Mouse (Mus musculus): ENCODE data around the gene Ypel3. TPM values are rescaled to one million over a fixed set of nuclear protein-coding genes. Genes with fewer than 3 reads are reported as not detected.
"Not testable (repeated sequence)": the region's sequence is repeated elsewhere in the genome, so short reads cannot be mapped to it uniquely, and the experiment has no call there.

Ypel3 gene
- polyA plus RNA-seq (2015; fragmentation: Nextera tagmentation; extraction: Ambion mirVana), result 201 and 224 TPM in 2 replicates

DNA sequence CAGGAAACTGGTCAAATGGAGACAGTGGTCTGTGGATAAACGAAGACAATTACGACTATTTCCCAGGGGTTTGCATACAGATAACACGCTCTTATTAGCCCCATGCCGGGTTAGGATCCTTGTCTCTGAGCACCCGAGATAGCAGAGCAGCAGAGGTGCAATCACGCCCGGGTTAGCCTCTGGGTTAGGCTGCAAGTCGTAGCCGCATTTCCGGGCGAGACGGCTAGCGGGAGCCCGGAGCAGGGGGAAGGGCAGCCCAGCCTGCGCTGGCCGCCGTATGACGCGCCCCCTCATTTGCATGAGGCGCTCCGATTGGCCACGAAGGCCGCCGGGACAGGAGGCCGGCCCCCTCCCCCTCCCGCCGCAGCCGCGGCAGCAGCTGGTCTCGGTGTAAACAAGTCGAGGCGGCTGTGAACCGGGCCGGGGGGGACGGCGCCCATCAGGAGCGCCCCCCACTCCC is at the start of gene Ypel3:
Ypel3 (plus strand) TSS at position 358 of the 460 bp plus-strand sequence.
- under 1% methylated on average over 34 of the region's 37 CpGs for WGBS
- Histone ChIP-seq H3K27me3 (replicated peaks) (no peaks in the 10 kb centered on the region), H3K4me3 (peak within 1 kb of the TSS; percentile 90), H3K9ac (peak within 1 kb of the TSS; percentile 95), H3K36me3 (replicated peaks) (no peaks in the 10 kb centered on the region), H3K4me1 (peaks cover 55% of the 10 kb centered on the region), H3K4me2 (peak within 1 kb of the TSS; percentile 91), H3K27ac (peak within 1 kb of the TSS; percentile 91), H3K9me3 (no peaks in the 10 kb centered on the region)
- ATAC-seq (replicated peaks), result peak; percentile 89

DNA sequence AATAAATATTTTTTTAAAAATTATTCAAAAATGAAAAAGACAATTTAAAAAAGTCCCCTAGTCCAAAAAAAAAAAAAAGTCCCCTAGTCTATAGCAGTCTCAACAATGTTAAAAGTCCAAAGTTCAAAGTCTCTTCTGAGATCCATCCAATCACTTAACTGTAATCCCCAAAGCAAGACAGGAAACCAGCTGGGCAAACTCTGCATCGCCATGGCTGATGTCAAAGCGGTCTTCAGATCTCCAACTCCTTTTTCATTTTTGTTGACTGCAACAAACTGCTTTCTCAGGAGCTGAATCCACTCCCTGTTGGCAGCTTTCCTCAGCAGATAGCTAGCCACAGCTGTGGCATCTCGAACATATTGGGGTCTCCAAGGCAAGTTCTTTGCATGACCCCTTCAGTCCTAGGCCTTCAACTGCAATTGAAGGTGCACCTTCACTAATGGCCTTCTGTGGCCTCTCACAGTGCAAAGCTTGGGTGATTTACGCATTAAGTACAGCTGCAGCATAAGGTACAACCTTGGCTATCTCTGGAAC is 46.4 kb upstream of the Ypel3 start:
- H3K4me1 ChIP-seq; H3K36me3 ChIP-seq (replicated peaks); H3K9me3 ChIP-seq; H3K4me3 ChIP-seq; ATAC-seq (replicated peaks); H3K27me3 ChIP-seq (replicated peaks); H3K4me2 ChIP-seq; H3K27ac ChIP-seq; H3K9ac ChIP-seq: not testable (repeated sequence)
- WGBS, result 82% methylated on average over 4 of the region's 4 CpGs

DNA sequence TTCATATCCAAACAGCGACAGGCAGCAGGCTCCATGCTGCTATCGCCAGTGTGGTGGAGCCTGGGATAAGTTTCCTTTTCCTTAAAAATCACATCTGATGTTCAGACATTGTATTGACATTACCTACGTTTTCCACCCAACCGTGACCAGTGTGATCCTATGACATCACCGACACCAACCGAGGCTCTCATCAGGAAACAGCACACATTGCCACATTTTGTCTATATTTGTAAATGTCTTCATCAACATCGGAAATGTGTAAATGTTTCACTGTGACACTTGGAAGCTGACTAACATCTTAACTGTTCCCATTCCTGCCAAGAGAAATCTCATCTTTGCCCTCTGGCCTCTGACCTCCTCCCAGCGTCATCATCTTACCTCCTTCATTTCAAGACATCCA is 40.6 kb upstream of the Ypel3 start:
- 81% methylated on average over 8 of the region's 8 CpGs for WGBS
- Histone ChIP-seq H3K36me3 (replicated peaks) (no peaks in the 10 kb centered on the region), H3K9me3 (no peaks in the 10 kb centered on the region), H3K4me1 (no peaks in the 10 kb centered on the region), H3K27me3 (replicated peaks) (no peaks in the 10 kb centered on the region), H3K4me2 (no peak overlapping the region), H3K9ac (no peak overlapping the region), H3K27ac (no peak overlapping the region), H3K4me3 (no peak overlapping the region)
- no peak for ATAC-seq (replicated peaks)

DNA sequence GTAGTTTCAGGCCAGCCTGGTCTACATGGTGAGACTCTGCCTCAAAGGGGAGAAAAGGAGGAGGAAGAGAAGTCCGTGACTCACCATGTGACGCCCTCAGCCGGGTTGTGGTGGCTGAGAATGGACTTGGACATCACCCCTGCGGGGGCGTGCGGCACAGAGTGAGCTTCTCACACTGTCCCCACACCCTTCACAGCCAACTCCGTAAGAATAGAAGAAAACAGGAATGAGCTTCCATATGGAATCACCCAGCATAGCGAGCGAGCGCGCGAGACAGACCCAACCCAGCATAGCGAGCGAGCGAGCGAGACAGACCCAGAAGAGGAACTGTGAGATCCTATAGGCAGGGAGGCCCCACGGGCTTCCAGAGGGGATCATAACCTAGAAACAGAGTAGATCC is 37.2 kb upstream of the Ypel3 start:
- WGBS, result 81% methylated on average over 17 of the region's 17 CpGs
- no peak for ATAC-seq (replicated peaks)
- Histone ChIP-seq H3K4me3 (no peak overlapping the region), H3K36me3 (replicated peaks) (no peaks in the 10 kb centered on the region), H3K27me3 (replicated peaks) (no peaks in the 10 kb centered on the region), H3K9ac (no peak overlapping the region), H3K9me3 (no peaks in the 10 kb centered on the region), H3K4me1 (no peaks in the 10 kb centered on the region), H3K27ac (no peak overlapping the region), H3K4me2 (no peak overlapping the region)

DNA sequence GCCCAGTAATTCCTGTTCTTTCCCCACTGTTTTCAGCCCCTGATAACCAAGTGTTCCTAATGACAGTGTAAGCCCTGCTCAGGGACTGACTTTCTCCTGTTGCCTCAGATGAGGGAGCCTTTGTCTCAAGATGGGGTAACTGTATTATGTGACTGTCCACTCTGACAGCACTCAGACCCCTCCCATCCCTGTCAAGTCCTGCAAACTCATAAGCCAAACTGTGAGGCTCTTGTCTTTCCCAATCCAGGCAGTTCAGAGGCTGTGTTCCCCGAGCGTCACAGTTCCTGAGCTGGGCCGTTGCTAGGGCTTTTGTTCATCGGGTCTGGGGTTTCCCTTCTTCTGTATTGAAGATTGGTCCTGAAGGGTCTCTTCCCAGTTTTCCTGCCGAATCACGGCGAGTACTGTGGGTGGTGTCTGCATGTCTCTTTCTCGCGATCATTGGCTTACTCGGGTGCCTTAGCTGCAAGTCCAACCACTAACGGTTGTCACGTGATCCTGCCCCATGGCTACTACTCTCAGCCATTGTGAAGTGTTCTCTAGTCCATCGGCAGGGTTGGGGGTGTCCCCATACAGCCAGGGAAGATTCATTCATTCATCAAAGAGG is 36.5 kb upstream of the Ypel3 start:
- Histone ChIP-seq H3K9ac (no peak overlapping the region), H3K27me3 (replicated peaks) (no peaks in the 10 kb centered on the region), H3K4me1 (no peaks in the 10 kb centered on the region), H3K36me3 (replicated peaks) (no peaks in the 10 kb centered on the region), H3K9me3 (no peaks in the 10 kb centered on the region), H3K4me2 (no peak overlapping the region), H3K27ac (no peak overlapping the region), H3K4me3 (no peak overlapping the region)
- WGBS, result 66% methylated on average over 13 of the region's 13 CpGs
- ATAC-seq (replicated peaks), result no peak

DNA sequence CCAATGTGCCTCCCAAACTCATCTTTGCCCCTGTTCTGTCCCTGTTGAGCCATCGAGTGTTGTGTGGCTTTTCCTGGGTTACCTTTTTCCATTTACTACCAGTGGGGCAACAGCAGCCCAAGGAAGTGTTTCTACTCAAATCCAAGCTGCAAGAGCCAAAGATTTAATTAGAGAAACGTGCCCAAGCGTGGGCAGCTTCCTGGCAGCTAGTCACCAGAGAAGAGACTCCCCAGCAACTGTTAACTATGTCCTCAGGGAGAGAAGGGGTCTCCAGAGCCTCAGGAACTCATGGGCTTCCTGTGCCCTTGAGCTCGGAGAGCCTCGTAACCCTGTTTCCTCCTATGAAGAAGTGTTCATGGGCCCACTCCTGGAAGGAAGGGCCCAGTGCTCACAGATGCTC is 35.8 kb upstream of the Ypel3 start:
- no peaks in the 10 kb centered on the region for H3K27me3 ChIP-seq (replicated peaks)
- no peak for ATAC-seq (replicated peaks)
- H3K4me3 ChIP-seq, result no peak overlapping the region
- no peak overlapping the region for H3K4me2 ChIP-seq
- H3K36me3 ChIP-seq (replicated peaks), result no peaks in the 10 kb centered on the region
- H3K9ac ChIP-seq, result no peak overlapping the region
- no peak overlapping the region for H3K27ac ChIP-seq
- no peaks in the 10 kb centered on the region for H3K4me1 ChIP-seq
- no peaks in the 10 kb centered on the region for H3K9me3 ChIP-seq
- WGBS, result 81% methylated on average over 5 of the region's 5 CpGs

DNA sequence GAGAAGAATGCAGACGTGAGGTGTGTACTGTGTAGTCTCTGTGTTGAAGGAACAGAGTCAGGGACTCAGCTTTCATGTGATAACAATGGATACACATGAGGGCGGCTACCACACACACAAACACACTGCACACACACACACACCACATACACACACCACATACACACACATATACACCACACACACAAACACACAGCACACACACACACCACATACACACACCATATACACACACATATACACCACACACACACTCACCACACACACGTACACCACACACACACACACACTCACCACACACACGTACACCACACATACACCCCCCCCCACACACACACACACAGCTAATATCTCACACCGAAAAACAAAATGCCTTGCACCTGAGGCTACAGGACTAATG is 35.3 kb upstream of the Ypel3 start:
- Histone ChIP-seq H3K4me2 (no peak overlapping the region), H3K4me1 (no peaks in the 10 kb centered on the region), H3K9ac (no peak overlapping the region), H3K4me3 (no peak overlapping the region), H3K9me3 (no peaks in the 10 kb centered on the region), H3K27ac (no peak overlapping the region), H3K36me3 (replicated peaks) (no peaks in the 10 kb centered on the region), H3K27me3 (replicated peaks) (no peaks in the 10 kb centered on the region)
- WGBS, result 91% methylated on average over 5 of the region's 5 CpGs
- no peak for ATAC-seq (replicated peaks)

DNA sequence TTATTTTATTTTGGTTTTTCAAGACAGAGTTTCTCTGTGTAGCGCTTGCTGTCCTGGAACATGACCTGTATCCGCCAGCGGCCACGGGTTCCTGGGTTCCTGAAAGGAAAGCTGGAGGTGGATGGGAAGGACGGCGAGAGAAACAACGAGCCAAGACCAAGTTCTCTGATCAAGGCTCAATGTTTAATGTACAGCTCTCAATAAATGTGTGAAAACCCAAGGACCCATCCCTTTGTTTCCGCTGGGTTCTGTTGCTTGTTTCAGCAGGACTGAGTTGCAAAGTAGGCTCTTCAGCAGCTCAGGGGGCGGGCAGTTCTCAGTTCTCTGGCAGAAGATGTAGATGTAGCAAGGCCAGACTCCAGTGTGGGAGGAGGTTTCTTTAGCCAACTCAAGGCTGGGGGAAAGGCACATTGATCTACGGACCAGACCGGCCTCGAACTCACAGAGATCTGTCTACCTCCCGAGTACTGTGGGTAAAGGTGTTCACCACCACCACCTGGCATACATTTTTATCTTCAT is 34.7 kb upstream of the Ypel3 start:
- 92% methylated on average over 13 of the region's 13 CpGs for WGBS
- Histone ChIP-seq H3K9me3 (no peaks in the 10 kb centered on the region), H3K4me2 (no peak overlapping the region), H3K36me3 (replicated peaks) (no peaks in the 10 kb centered on the region), H3K4me1 (no peaks in the 10 kb centered on the region), H3K4me3 (no peak overlapping the region), H3K27me3 (replicated peaks) (no peaks in the 10 kb centered on the region), H3K27ac (no peak overlapping the region), H3K9ac (no peak overlapping the region)
- ATAC-seq (replicated peaks), result no peak

DNA sequence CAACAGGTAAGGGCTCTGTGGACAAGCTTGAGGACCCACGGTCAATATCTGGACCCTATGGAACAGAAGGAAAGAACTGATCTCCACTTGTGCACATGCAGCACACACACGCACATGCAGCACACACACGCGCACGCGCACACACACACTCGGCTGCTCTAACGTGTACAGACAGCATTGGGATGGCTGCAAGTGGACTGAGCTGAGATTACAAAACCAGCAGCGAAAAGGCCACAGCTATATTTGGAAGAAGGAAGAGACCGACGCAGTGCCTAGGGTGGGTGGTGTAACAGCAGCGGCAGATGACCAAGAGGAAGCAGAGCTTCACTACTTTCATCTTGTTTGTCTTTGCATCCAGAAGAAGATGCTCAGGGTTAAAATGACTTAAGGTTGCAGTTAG is 30.7 kb upstream of the Ypel3 start:
- Histone ChIP-seq H3K36me3 (replicated peaks) (no peaks in the 10 kb centered on the region), H3K27ac (no peak overlapping the region), H3K27me3 (replicated peaks) (no peaks in the 10 kb centered on the region), H3K9ac (no peak overlapping the region), H3K9me3 (no peaks in the 10 kb centered on the region), H3K4me3 (no peak overlapping the region), H3K4me2 (no peak overlapping the region), H3K4me1 (no peaks in the 10 kb centered on the region)
- ATAC-seq (replicated peaks), result no peak
- 89% methylated on average over 12 of the region's 12 CpGs for WGBS

DNA sequence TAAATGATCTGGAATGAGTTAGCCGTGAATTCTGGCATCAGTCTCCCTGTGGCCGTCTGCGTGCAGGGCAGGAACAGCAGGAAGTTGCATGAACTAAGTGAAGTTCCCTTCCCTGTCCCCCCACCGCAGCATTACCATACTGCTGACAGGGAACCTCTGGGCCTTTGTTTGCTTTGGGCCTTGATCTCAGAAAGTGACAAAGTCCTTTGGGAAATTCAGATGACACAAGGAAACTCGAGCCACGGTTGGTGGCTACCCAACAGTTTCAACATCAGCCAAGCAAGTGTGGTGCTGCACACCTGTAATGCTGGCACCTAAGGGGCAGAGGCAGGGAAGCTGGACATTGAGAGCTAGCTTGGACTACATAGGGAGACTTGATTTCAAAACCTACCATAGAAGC is 30.0 kb upstream of the Ypel3 start:
- H3K9me3 ChIP-seq, result no peaks in the 10 kb centered on the region
- no peaks in the 10 kb centered on the region for H3K4me1 ChIP-seq
- H3K9ac ChIP-seq, result no peak overlapping the region
- no peak overlapping the region for H3K27ac ChIP-seq
- H3K4me3 ChIP-seq, result no peak overlapping the region
- no peaks in the 10 kb centered on the region for H3K27me3 ChIP-seq (replicated peaks)
- no peak overlapping the region for H3K4me2 ChIP-seq
- H3K36me3 ChIP-seq (replicated peaks), result no peaks in the 10 kb centered on the region
- no peak for ATAC-seq (replicated peaks)
- WGBS, result 42% methylated on average over 6 of the region's 6 CpGs

DNA sequence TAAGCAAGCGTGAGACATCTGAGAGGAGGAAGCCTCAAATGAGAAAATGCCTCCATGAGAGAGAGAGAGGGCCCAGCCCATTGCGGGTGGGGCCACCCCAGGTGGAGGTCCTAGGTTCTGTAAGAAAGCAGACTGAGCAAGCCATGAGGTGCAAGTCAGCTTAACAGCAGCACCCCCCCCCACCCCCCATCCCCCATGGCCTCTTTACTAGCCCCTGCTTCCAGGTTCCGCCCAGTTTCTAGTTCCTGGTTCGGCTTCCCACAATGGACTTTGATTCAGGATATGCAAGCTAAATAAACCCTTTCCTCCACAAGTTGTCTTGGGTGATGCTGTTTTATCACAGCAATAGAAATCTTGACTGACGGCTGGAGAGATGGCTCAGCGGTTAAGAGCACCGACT is 27.9 kb upstream of the Ypel3 start:
- 78% methylated on average over 7 of the region's 7 CpGs for WGBS
- no peak for ATAC-seq (replicated peaks)
- no peaks in the 10 kb centered on the region for H3K27me3 ChIP-seq (replicated peaks)
- H3K9me3 ChIP-seq, result no peaks in the 10 kb centered on the region
- no peaks in the 10 kb centered on the region for H3K4me1 ChIP-seq
- H3K27ac ChIP-seq, result no peak overlapping the region
- H3K36me3 ChIP-seq (replicated peaks), result no peaks in the 10 kb centered on the region
- no peak overlapping the region for H3K4me2 ChIP-seq
- no peak overlapping the region for H3K9ac ChIP-seq
- H3K4me3 ChIP-seq, result no peak overlapping the region

DNA sequence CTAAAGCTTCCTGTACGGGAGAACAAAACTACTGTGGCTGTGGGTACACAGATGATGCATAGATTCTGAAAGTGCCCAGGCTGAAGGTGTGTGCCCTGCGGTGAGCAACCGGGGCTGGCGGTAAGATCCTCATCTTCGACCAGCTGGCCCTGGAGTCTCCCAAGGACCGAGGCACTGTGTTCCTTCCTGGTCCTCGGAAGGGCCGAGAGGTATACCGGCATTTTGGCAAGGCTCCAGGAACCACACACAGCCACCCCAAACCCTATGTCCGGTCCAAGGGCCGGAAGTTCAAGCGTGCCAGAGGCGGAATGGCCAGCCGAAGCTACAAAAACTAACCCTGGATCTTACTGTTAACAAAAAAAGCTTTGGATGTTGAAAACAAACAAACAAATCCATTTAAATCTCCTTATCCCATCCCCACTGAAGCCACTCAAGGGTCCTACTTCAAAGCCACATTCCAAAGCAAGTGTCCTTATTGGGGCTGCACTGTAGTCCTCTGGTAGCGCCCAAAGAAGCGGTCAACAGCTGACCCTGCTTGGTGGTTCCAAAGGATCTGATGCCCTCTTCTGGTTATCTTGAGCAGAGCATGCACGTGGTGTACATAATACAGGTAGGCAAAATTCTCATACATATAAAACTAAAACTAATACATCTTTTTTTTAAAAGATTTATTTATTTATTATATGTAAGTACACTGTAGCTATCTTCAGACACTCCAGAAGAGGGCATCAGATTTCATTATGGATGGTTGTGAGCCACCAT is 27.0 kb upstream of the Ypel3 start:
- 95% methylated on average over 17 of the region's 17 CpGs for WGBS
- Histone ChIP-seq H3K27ac (no peak overlapping the region), H3K4me3 (no peak overlapping the region), H3K4me2 (no peak overlapping the region), H3K4me1 (peaks cover 4% of the 10 kb centered on the region; the same call in 1 of the 2 replicates), H3K9ac (no peak overlapping the region), H3K36me3 (replicated peaks) (no peaks in the 10 kb centered on the region), H3K27me3 (replicated peaks) (no peaks in the 10 kb centered on the region), H3K9me3 (no peaks in the 10 kb centered on the region)
- no peak for ATAC-seq (replicated peaks)

All from midbrain, embryonic 15.5 days (tissue).